Mouse (Mus musculus) MEL (cell line): ENCODE data around the gene Kif6. TPM values are rescaled to one million over a fixed set of nuclear protein-coding genes. Genes with fewer than 3 reads are reported as not detected.

Experiments
- DNase-seq: peaks from one replicate; pipeline ENCODE4 v3.0.0; 2011; ENCODE audit warnings: low read depth, low spot score
- H3K27ac ChIP-seq: 2 replicates; pipeline ENCODE4 v1.5.1; 2012; ENCODE audit warnings: low read depth, mild to moderate bottlenecking, control low read depth, low read length, moderate library complexity; ENCODE audit not compliant: control insufficient read depth
- H3K27me3 ChIP-seq, 2 experiments: fragments of 150-350 bp in 1 of 2; sonication (generic) in 1 of 2; 2 replicates each; pipeline ENCODE4 v1.6.1; 2012; ENCODE audit warnings: low read length in 2 of 2, mild to moderate bottlenecking in 2 of 2, improper control_type of control experiment in 1 of 2, moderate library complexity in 1 of 2; ENCODE audit not compliant: insufficient read depth in 2 of 2, control insufficient read depth in 1 of 2
- H3K36me3 ChIP-seq, 2 experiments: 2 replicates each; pipeline ENCODE4 v1.6.1; 2012 to 2014; ENCODE audit warnings: low read length in 2 of 2, improper control_type of control experiment in 1 of 2, inconsistent platforms in 1 of 2, mild to moderate bottlenecking in 1 of 2; ENCODE audit not compliant: insufficient read depth in 2 of 2, control insufficient read depth in 1 of 2
- H3K4me1 ChIP-seq, 2 experiments: fragments of 150-350 bp in 1 of 2; sonication (generic) in 1 of 2; 2 replicates each; pipeline ENCODE4 v1.6.1; 2012; ENCODE audit warnings: low read length in 2 of 2, improper control_type of control experiment in 1 of 2, mild to moderate bottlenecking in 1 of 2; ENCODE audit not compliant: insufficient read depth in 2 of 2, control insufficient read depth in 1 of 2
- H3K4me3 ChIP-seq, 2 experiments: fragments of 150-350 bp in 1 of 2; sonication (generic) in 1 of 2; 2 replicates each; pipeline ENCODE4 v1.5.1; 2012; ENCODE audit warnings: low read depth in 2 of 2, low read length in 2 of 2, mild to moderate bottlenecking in 2 of 2, moderate library complexity in 2 of 2, control low read depth in 1 of 2, improper control_type of control experiment in 1 of 2; ENCODE audit not compliant: control insufficient read depth in 1 of 2, insufficient read depth in 1 of 2
- H3K79me2 ChIP-seq: 2 replicates; pipeline ENCODE4 v1.6.1; 2012; ENCODE audit warnings: mild to moderate bottlenecking, low read length, moderate library complexity; ENCODE audit not compliant: control insufficient read depth, poor library complexity, insufficient read depth
- H3K9ac ChIP-seq: 2 replicates; pipeline ENCODE4 v1.6.1; 2012; ENCODE audit warnings: low read depth, mild to moderate bottlenecking, control low read depth, low read length, moderate library complexity; ENCODE audit not compliant: control insufficient read depth, poor library complexity, severe bottlenecking
- H3K9me3 ChIP-seq: fragments of 150-350 bp; sonication (generic); replicated peaks from 2 replicates; pipeline ENCODE4 v1.6.1; 2012; ENCODE audit warnings: mild to moderate bottlenecking, low read length, improper control_type of control experiment, moderate library complexity; ENCODE audit not compliant: insufficient read depth
- CHD2 ChIP-seq: IDR thresholded peaks from 2 replicates; pipeline ENCODE4 v1.6.1; 2011; ENCODE audit warnings: low read length, improper control_type of control experiment
- CTCF ChIP-seq, 3 experiments: IDR thresholded peaks in 2 of 3; conservative IDR thresholded peaks in 1 of 3; 2 replicates each; pipeline ENCODE4 v1.5.1; 2011 to 2012; ENCODE audit warnings: low read length in 3 of 3, low read depth in 2 of 3, mild to moderate bottlenecking in 2 of 3, improper control_type of control experiment in 1 of 3, inconsistent platforms in 1 of 3, mixed read lengths in 1 of 3, moderate library complexity in 1 of 3; ENCODE audit not compliant: control insufficient read depth in 1 of 3, insufficient read depth in 1 of 3, poor library complexity in 1 of 3, severe bottlenecking in 1 of 3
- E2F4 ChIP-seq: IDR thresholded peaks from 2 replicates; pipeline ENCODE4 v1.6.1; 2011; ENCODE audit warnings: low read depth, low read length, improper control_type of control experiment, borderline replicate concordance
- ELF1 ChIP-seq: IDR thresholded peaks from 2 replicates; pipeline ENCODE4 v1.6.1; 2014; ENCODE audit warnings: low read depth, mild to moderate bottlenecking, inconsistent platforms, low read length, improper control_type of control experiment, moderate library complexity
- EP300 ChIP-seq, 2 experiments: IDR thresholded peaks; 2 replicates each; pipeline ENCODE4 v1.6.1; 2011; ENCODE audit warnings: improper control_type of control experiment in 2 of 2, low read length in 2 of 2, low read depth in 1 of 2, mild to moderate bottlenecking in 1 of 2
- GABPA ChIP-seq: IDR thresholded peaks from 2 replicates; pipeline ENCODE4 v1.6.1; 2012; ENCODE audit warnings: low read depth, mild to moderate bottlenecking, inconsistent platforms, low read length, improper control_type of control experiment, moderate library complexity
- GATA1 ChIP-seq: IDR thresholded peaks from 2 replicates; pipeline ENCODE4 v1.6.1; 2011; ENCODE audit warnings: low read depth, low read length, improper control_type of control experiment
- JUND ChIP-seq: IDR thresholded peaks from 2 replicates; pipeline ENCODE4 v1.6.1; 2011; ENCODE audit warnings: low read depth, mild to moderate bottlenecking, improper control_type of control experiment, low read length
- MAFK ChIP-seq: IDR thresholded peaks from 2 replicates; pipeline ENCODE4 v1.6.1; 2011; ENCODE audit warnings: low read depth, mild to moderate bottlenecking, low read length, improper control_type of control experiment, borderline replicate concordance
- MAX ChIP-seq: IDR thresholded peaks from 2 replicates; pipeline ENCODE4 v1.6.1; 2011; ENCODE audit warnings: low read length, improper control_type of control experiment
- MEF2A ChIP-seq: IDR thresholded peaks from 2 replicates; pipeline ENCODE4 v1.6.1; 2014; ENCODE audit warnings: low read depth, mild to moderate bottlenecking, inconsistent platforms, low read length, improper control_type of control experiment; ENCODE audit not compliant: poor library complexity, insufficient replicate concordance, severe bottlenecking; ENCODE audit errors: extremely low read depth
- MXI1 ChIP-seq: IDR thresholded peaks from 2 replicates; pipeline ENCODE4 v1.6.1; 2011; ENCODE audit warnings: mild to moderate bottlenecking, low read depth, low read length, improper control_type of control experiment
- MYC ChIP-seq: IDR thresholded peaks from 2 replicates; pipeline ENCODE4 v1.6.1; 2011; ENCODE audit warnings: low read depth, mild to moderate bottlenecking, low read length, improper control_type of control experiment, moderate library complexity
- NELFE ChIP-seq: IDR thresholded peaks from 2 replicates; pipeline ENCODE4 v1.6.1; 2011; ENCODE audit warnings: low read depth, low read length, improper control_type of control experiment
- POLR2A ChIP-seq, 2 experiments: IDR thresholded peaks; 2 replicates each; pipeline ENCODE4 v1.6.1; 2011 to 2012; ENCODE audit warnings: low read length in 2 of 2, mild to moderate bottlenecking in 2 of 2, control low read depth in 1 of 2, improper control_type of control experiment in 1 of 2, low read depth in 1 of 2, moderate library complexity in 1 of 2; ENCODE audit not compliant: control insufficient read depth in 1 of 2, insufficient read depth in 1 of 2, poor library complexity in 1 of 2
- POLR2AphosphoS2 ChIP-seq: IDR thresholded peaks from 2 replicates; pipeline ENCODE4 v1.6.1; 2011; ENCODE audit warnings: low read length, improper control_type of control experiment
- POLR2AphosphoS5 ChIP-seq: IDR thresholded peaks from 2 replicates; pipeline ENCODE4 v1.6.1; 2012; ENCODE audit warnings: low read depth, borderline replicate concordance, mild to moderate bottlenecking, inconsistent platforms, low read length, moderate library complexity, mixed read lengths
- SIN3A ChIP-seq: IDR thresholded peaks from 2 replicates; pipeline ENCODE4 v1.6.1; 2012; ENCODE audit warnings: low read length, improper control_type of control experiment, inconsistent platforms
- SMC3 ChIP-seq: IDR thresholded peaks from 2 replicates; pipeline ENCODE4 v1.6.1; 2011; ENCODE audit warnings: low read depth, low read length, improper control_type of control experiment
- TAL1 ChIP-seq: IDR thresholded peaks from 2 replicates; pipeline ENCODE4 v1.6.1; 2012; ENCODE audit warnings: mild to moderate bottlenecking, inconsistent platforms, low read length, moderate library complexity, mixed read lengths
- UBTF ChIP-seq: IDR thresholded peaks from 2 replicates; pipeline ENCODE4 v1.6.1; 2012; ENCODE audit warnings: low read depth, mild to moderate bottlenecking, inconsistent platforms, low read length, improper control_type of control experiment, moderate library complexity, borderline replicate concordance; ENCODE audit not compliant: insufficient read depth
- USF1 ChIP-seq: IDR thresholded peaks from 2 replicates; pipeline ENCODE4 v1.6.1; 2014; ENCODE audit warnings: low read depth, mild to moderate bottlenecking, inconsistent platforms, low read length, improper control_type of control experiment, moderate library complexity
- USF2 ChIP-seq, 2 experiments: IDR thresholded peaks; 2 replicates each; pipeline ENCODE4 v1.6.1; 2011 to 2012; ENCODE audit warnings: improper control_type of control experiment in 2 of 2, low read length in 2 of 2, borderline replicate concordance in 1 of 2, inconsistent platforms in 1 of 2, low read depth in 1 of 2, mild to moderate bottlenecking in 1 of 2; ENCODE audit not compliant: insufficient read depth in 1 of 2
- ZKSCAN1 ChIP-seq: IDR thresholded peaks from 2 replicates; pipeline ENCODE4 v1.6.1; 2012; ENCODE audit warnings: low read depth, mild to moderate bottlenecking, inconsistent platforms, low read length, improper control_type of control experiment, moderate library complexity
- ZNF384 ChIP-seq: IDR thresholded peaks from 2 replicates; pipeline ENCODE4 v1.6.1; 2012; ENCODE audit warnings: low read depth, mild to moderate bottlenecking, inconsistent platforms, low read length, improper control_type of control experiment
- polyA plus RNA-seq, 2 experiments: library from polyadenylated mRNA; stranded (reverse) in 1 of 2; unstranded in 1 of 2; fragments of >175 nt in 1 of 2; fragments of >200 nt in 1 of 2; gene quantifications; 2 replicates each; pipeline versions ENCODE4 v1.2.1 to v1.2.4; 2012; ENCODE audit warnings: low replicate concordance in 2 of 2, low read depth in 1 of 2; ENCODE audit not compliant: insufficient read length in 2 of 2, insufficient read depth in 1 of 2, missing spikeins in 1 of 2
- total RNA-seq: library from RNA; depleted of rRNA; stranded (reverse); fragments of 300-350 nt; gene quantifications from 2 replicates; pipeline ENCODE4 v1.2.3, GENCODE M21; 2012

Gene Kif6
- total and polyA plus RNA-seq, 3 experiments: not detected

DNA sequence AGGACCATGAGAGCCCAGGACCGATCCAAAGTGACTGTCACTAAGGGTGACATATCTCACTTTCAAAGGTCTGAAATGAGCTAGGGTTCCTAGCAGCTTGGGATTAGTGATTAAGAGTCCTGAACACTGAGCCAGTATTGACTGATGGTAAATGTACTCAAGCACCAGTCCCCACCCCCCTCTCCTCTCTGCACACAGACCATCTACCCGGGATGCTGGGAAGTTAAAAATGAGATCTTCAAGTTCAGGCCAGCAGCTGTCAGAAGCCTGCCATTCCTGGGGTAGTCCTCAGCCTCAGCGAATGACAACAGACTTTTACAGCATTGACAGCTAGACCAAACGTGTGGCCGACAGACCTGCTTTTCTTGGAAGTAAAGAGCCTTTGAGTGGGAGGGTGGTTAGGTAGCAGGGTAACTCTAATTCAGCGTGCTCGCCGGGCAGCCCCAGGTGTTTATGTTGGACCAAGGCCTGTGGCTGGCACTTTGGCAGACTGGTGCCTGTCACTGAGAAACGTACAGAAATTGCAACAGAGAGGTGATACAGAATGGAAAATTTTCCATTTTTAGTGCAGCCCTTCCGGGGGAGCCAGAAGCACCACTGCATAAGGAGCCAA, 156.9 kb downstream of the Kif6 start:
- no peaks in the 10 kb centered on the region for H3K9me3 ChIP-seq

DNA sequence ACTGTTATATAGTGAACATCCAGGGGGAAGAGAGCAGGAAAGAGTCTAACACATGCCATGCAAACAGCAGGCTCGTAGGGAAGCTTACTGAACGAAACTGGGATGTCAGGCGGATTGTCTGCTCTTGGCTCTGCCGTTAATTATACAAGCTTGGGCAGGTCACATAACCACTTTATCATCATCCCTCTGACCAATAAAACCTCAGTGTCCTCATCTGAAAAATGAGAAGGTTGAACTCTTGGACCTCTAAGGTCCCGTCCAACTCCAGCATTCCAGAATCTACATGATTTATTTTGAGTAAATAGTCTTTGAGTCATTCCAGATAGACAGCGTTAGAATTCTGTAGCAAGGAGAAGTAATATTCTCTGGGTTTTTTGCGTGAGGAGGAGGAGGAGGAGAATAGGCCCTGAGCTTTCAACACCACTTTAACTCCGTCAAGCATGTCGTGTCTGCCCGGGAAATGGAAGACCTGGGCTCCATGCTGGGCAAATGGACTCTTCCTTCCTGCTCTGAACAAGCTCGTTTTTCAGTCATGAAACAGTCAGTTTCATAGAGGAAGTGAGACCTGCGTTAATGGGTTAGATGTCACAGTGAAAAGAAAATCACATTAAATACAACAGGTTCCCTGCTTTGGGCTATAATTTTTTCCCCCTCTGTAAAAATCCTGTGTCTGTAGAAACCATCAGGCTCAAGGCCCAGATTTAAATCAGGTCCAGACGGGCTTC, 162.3 kb downstream of the Kif6 start:
- Histone ChIP-seq H3K27me3 (no peaks in the 10 kb centered on the region), H3K27ac (no peak overlapping the region), H3K36me3 (no peaks in the 10 kb centered on the region), H3K4me1 (no peaks in the 10 kb centered on the region), H3K79me2 (no peaks in the 10 kb centered on the region), H3K9me3 (no peaks in the 10 kb centered on the region), H3K4me3 (no peak overlapping the region), H3K9ac (no peak overlapping the region)
- TF ChIP-seq MXI1: no peak
- no peak for TF ChIP-seq GABPA
- no peak for TF ChIP-seq MAFK
- no peak for TF ChIP-seq MAX
- TF ChIP-seq USF1: no peak
- TF ChIP-seq ZNF384: no peak
- no peak for TF ChIP-seq CHD2
- TF ChIP-seq MYC: no peak
- TF ChIP-seq CTCF (IDR thresholded peaks at IDR 0.05 in 2 of 3, conservative IDR thresholded peaks at IDR 0.05 in 1 of 3; ENCODE audit: control insufficient read depth in 1 of 3, insufficient read depth in 1 of 3, low read depth in 2 of 3, low read length in 3 of 3, poor library complexity in 1 of 3, severe bottlenecking in 1 of 3): no peak
- no peak for TF ChIP-seq JUND
- TF ChIP-seq NELFE: no peak
- no peak for TF ChIP-seq USF2 (IDR thresholded peaks at IDR 0.05; ENCODE audit: borderline replicate concordance in 1 of 2, insufficient read depth in 1 of 2, low read depth in 1 of 2, low read length in 2 of 2)
- TF ChIP-seq POLR2AphosphoS5: no peak
- DNase-seq: no peak

More for the DNA sequence above, 156.9 kb downstream of the Kif6 start:
- no peak for DNase-seq
- Histone ChIP-seq H3K27me3 (no peaks in the 10 kb centered on the region), H3K4me3 (no peak overlapping the region), H3K36me3 (no peaks in the 10 kb centered on the region), H3K27ac (no peak overlapping the region), H3K9ac (no peak overlapping the region), H3K4me1 (no peaks in the 10 kb centered on the region), H3K79me2 (no peaks in the 10 kb centered on the region)
- TF ChIP-seq NELFE (no peak), ELF1 (no peak), SMC3 (no peak), TAL1 (no peak), SIN3A (no peak), POLR2A (IDR thresholded peaks at IDR 0.05; ENCODE audit: control insufficient read depth in 1 of 2, insufficient read depth in 1 of 2, low read depth in 1 of 2, low read length in 2 of 2, poor library complexity in 1 of 2) (no peak), ZNF384 (no peak), GABPA (no peak), MAFK (no peak), E2F4 (no peak), POLR2AphosphoS2 (no peak), MEF2A (no peak), MYC (no peak), GATA1 (no peak), CTCF (IDR thresholded peaks at IDR 0.05 in 2 of 3, conservative IDR thresholded peaks at IDR 0.05 in 1 of 3; ENCODE audit: control insufficient read depth in 1 of 3, insufficient read depth in 1 of 3, low read depth in 2 of 3, low read length in 3 of 3, poor library complexity in 1 of 3, severe bottlenecking in 1 of 3) (no peak), CHD2 (no peak), UBTF (no peak), EP300 (IDR thresholded peaks at IDR 0.05; ENCODE audit: low read depth in 1 of 2, low read length in 2 of 2) (no peak), ZKSCAN1 (no peak)
